Mouse (Mus musculus) granulocyte monocyte progenitor cell, adult 5-6 weeks (primary cell): ENCODE measurements around the gene Ncbp2. TPM values are rescaled to one million over a fixed set of nuclear protein-coding genes. Genes with fewer than 3 reads are reported as not detected.
A peak's percentile ranks its signal among the peaks of the same experiment; 100 is the strongest.

Source experiments
- ATAC-seq: replicated peaks from 2 replicates; pipeline ENCODE4 v1.8.0; 2016; ENCODE audit warnings: mild to moderate bottlenecking, moderate TSS enrichment, inconsistent platforms; ENCODE audit not compliant: poor library complexity, severe bottlenecking
- total RNA-seq, 2 experiments: library from RNA; stranded (forward) in 1 of 2; stranded (reverse) in 1 of 2; fragments of 200-712, 200-1000 nt in 1 of 2; fragments of >200 nt in 1 of 2; fragmentation: Nextera tagmentation in 1 of 2; gene quantifications; 2 replicates each; pipeline ENCODE4 v1.2.3; 2014 to 2017

Ncbp2 gene
- total RNA-seq (2014; fragmentation: Nextera tagmentation), result 40.1 and 47.4 TPM in 2 replicates
- total RNA-seq (2017), result 60.5 and 62.0 TPM in 2 replicates

DNA sequence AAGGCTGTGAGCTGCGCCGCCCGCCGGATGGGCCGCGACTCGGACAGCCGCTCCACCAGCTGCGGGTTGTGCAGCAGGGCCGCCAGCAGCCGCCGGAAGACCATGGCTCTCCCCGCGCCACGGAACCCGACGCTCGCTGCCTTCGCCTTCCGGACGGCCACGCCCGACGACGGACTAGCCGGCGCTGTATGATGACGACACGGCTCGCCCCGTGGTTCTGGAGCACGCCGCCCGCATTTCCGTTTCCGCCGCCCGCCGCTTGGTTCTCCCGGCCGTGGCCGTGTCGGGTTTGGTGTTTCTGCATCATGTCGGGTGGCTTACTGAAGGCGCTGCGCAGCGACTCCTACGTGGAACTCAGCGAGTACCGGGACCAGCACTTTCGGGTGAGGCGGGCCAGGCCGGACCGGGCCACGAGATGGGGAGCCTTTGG, at the start of gene Ncbp2, which contains the start of gene 0610012G03Rik:
TSS of gene Ncbp2 (plus strand) at position 169 of the 430 bp plus-strand sequence.
TSS of gene 0610012G03Rik (minus strand) at position 150 of the 430 bp plus-strand sequence.
- ATAC-seq, result peak; percentile 90

DNA sequence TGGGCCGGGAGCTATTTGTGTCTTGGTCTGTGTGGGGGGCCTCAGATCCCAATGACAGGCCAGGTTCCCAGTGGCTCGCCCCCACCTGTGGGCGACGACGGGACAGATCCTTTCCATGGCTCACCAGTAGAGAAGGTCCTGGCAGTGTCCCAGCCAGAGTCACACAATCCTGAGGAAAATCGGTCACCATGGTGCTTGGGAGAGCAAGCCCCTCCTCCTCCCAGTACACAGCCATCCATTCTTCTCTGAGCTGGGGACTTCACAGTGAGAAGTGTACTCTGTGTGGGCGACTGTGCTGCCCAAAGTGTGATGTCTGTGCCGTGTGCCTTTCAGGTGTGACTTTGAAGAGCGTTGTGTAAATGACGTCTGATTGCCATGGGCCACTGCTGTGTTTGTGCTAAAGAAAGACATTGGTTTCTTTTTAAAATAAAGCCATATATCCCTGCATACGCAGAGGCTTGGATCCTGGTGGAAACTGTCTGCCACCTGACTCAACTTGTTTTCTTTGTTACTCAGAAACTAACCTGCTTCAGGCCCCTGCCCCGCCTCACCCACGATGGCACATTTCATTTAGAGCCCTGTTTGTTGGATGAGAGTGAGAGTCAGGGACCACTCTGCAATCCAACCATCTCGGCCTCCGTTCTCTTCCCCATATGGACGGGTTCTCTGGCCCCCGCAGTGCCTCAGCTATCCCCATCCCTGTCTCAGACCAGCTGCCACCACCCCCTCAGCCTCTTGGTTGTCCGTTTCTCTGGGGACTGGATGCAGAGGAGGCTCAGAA, 49.6 kb upstream of the Ncbp2 start:
- no peak for ATAC-seq

- no peak for ATAC-seq
Observed at GRCm38 (mm10) chr16:31901886-31902285, 46.4 kb upstream of the Ncbp2 start.

GRCm38 (mm10) chr16:31903239-31903638, 45.1 kb upstream of the Ncbp2 start:
- no peak for ATAC-seq

DNA sequence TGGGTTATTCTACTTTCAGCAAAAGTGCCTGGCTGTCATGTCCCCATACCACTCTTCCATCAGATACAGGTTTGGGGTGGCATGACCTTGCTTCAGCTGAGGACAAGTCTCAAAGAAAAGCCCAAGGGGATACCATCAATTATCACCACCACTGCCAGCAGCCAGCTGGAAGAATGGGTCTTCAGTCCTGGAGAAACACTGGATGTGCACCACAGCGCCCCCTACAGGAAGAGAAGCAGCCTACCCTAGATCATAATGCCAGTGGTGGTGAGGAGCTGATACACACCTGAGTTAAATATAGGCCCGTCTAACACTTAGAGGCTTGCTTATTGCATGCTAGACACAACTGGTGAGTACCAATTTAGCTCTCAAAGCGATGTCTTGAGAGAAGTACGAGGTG, 43.0 kb upstream of the Ncbp2 start:
- no peak for ATAC-seq

DNA sequence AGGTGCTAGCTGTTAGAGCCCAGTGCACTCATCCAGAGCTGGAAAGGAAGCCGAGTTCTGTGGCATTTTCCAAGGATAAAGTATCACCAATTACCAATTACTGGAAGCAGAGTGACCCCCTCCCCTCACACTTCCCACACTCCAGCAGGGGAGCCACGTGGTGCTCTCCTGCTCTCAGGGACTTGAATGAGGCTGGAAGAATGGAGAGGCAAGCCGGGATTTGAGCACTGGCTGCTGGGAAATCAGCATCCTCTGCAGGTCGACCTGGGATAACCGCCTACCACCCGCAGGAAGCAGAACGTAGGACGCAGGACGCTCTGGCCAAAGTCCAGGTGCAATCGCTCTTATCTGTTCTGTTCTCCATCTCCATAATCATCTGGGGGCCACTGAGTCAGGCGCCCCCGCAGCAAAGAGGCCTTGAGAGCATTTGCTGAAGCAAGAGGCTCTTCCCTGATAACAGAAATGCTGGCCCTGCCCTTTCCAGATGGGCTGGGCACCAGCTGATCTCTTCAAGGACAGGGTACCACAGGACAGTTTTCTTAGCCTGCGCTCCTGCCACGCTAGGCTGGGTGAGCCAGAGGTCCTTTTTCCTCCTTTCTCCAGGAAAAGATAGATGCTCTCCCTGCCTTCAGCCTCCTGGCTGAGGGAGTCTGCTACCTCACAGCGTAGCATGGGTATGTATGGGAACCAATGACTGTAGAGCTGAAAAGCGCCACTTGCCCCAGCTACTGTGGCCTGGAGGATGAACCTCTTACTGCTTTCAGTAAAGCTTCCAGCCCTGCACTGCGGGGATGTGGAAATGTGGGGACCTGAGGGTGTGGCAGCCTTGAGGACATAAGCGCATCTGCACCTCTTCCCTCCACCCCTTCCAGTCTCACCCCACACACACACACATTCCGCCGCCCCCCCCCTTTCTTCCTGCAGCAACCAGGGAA, 42.2 kb upstream of the Ncbp2 start:
- 0 out of 2 replicates have a peak, but pooled peaks have one; percentile 41 for ATAC-seq

DNA sequence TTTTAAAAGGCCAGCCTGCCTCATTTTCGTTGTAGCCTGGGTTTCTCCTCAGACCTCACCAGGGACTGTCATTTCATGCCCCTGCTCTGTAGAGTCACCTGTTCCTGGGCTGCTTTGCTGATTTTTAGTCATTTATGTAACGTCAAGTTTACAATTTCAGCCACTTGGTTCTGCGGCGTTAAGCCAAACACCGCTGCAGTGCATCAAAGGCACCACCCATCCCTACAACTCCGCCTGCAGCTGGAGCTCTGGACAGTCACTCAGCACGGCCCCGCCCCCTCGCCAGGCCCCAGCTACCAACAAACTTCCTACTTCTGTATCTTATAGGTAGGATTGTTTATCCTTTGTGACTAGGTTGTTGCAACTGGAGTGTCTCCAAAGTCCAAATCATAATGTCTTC, 41.4 kb upstream of the Ncbp2 start:
- ATAC-seq, result peak; percentile 71

GRCm38 (mm10) chr16:31908959-31909358, 39.4 kb upstream of the Ncbp2 start:
- no peak for ATAC-seq

DNA sequence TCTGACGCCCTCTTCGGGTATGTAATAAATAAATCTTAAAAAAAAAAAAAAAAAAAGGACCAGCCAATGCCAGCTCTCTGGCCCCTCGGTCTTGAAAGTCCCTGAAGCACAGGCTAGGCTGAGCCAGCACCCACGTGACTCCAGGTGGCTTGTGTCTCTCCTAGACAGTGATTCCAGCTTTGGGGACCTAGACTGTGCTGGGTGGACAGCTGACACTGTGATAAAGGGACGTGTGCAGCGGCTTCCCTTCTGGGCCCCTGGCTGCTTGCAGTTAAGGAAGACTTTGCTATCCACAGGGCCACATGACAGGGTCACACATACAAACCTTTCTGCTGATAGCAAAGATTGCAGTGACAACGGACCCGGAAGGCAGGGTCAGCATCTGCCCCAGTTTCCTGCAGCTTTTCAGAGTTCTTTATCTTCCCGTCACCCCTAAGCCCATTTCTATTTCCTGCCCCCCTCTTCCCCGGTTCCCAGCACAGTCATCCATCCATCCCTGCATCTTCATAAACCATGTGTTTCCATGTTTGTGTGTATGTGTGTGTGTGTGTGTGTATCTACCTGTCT, 37.9 kb upstream of the Ncbp2 start:
- ATAC-seq, result no peak

DNA sequence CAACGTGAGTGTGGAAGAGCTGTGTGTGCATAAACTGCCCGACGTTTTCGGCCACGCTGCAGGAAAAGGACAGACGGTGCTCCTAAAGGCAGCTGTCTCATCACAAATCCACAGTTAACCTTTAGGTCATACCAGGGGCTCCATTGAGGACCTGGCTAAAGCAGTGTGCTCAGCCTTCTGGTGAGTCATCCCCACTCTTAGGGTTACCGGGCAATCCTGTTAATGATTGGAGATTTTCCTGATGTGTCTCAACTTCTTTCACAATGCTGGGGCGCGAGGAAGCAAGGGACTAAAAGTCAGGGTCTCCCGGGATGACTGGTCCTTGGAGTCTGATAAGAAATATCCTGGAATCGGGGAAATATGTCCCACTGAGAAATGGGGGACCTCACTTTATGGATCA, 30.5 kb upstream of the Ncbp2 start:
- ATAC-seq, result no peak

- peak; percentile 77 for ATAC-seq
Observed at GRCm38 (mm10) chr16:31918248-31918724, 30.0 kb upstream of the Ncbp2 start.

- ATAC-seq, result no peak
Observed at GRCm38 (mm10) chr16:31924368-31924767, 23.9 kb upstream of the Ncbp2 start.

GRCm38 (mm10) chr16:31926091-31926490, 22.2 kb upstream of the Ncbp2 start:
- no peak for ATAC-seq

DNA sequence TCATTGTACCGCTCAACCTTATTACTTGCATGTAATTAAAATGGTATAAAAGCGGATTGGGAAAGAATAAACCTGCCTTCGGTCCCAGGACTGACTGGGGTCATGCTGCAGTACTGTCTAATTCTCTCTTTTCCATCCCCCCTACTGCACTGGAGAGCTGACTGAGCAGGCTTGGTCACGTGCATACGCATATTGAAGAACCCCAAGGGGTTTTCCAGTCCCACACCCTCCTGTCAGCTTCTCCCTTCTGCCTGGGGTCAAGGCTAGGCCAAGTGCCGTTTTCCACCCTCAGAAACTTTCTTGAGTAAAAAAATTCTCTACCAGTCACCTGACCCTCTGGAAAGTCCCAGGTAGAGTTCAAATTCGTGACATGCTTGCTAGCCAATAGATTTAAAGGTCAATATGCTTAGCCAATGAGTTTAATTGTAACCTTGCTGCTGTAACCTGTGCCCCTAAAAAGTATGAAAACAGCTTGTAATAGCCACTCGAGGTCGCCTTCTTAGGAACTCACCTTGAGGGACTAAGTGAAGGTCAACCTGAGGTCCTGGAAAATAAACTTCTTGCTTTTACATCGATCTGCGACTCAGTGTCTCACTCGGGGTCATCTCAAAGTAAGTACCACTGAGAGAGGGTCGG, 21.6 kb upstream of the Ncbp2 start:
- no peak for ATAC-seq

DNA sequence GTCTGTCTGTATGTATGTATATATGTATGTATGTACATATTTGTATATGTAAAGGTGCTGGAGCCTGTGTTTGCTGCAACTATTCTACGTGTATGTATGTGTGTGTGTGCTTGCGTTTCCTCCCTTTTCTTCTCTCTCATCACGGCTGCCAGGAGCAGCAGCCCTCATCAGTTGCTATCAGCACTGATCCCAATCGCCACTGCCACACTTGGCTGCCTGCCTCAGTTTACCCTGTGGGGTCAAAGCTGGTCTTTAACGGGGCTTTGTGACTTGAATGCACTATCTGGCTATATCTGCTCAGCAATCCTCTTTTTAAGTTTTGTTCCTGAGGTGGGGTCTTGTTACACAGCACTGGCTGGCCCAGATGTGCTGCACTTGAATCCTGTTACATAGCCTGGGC, 20.9 kb upstream of the Ncbp2 start:
- ATAC-seq, result no peak

GRCm38 (mm10) chr16:31931330-31931729, 17.0 kb upstream of the Ncbp2 start:
- ATAC-seq, result no peak

GRCm38 (mm10) chr16:31932255-31932654, 16.1 kb upstream of the Ncbp2 start:
- no peak for ATAC-seq

- peak; percentile 77 for ATAC-seq
Observed at GRCm38 (mm10) chr16:31932840-31933697, 15.2 kb upstream of the Ncbp2 start.
